Mouse (Mus musculus) heart, embryonic 15.5 days (tissue): ENCODE results near the gene Ephb1. TPM values are rescaled to one million over a fixed set of nuclear protein-coding genes. Genes with fewer than 3 reads are reported as not detected.
A peak's percentile ranks its signal among the peaks of the same experiment; 100 is the strongest.

Source experiments
- ATAC-seq: fragments of 200-750 bp; cut with Nextera tagmentation; replicated peaks from 2 replicates; pipeline ENCODE4 v1.8.0; 2017; ENCODE audit warnings: low read depth, moderate TSS enrichment; ENCODE audit not compliant: insufficient number of reproducible peaks, insufficient read depth, low FRiP score
- H3K27ac ChIP-seq: fragments of 300-500 bp; sonication (generic); 2 replicates; pipeline ENCODE4 v1.5.1; 2015; ENCODE audit warnings: mild to moderate bottlenecking, inconsistent platforms
- H3K27me3 ChIP-seq: fragments of 300-500 bp; sonication (generic); 2 replicates; pipeline ENCODE4 v1.6.1; 2015; ENCODE audit warnings: inconsistent platforms
- H3K36me3 ChIP-seq: fragments of 300-500 bp; sonication (generic); 2 replicates; pipeline ENCODE4 v1.6.1; 2015; ENCODE audit warnings: mild to moderate bottlenecking, inconsistent platforms
- H3K4me1 ChIP-seq: fragments of 300-500 bp; sonication (generic); replicated peaks from 2 replicates; pipeline ENCODE4 v1.6.1; 2015; ENCODE audit warnings: inconsistent platforms
- H3K4me2 ChIP-seq: fragments of 300-500 bp; sonication (generic); 2 replicates; pipeline ENCODE4 v1.6.1; 2015; ENCODE audit warnings: inconsistent platforms, mild to moderate bottlenecking, moderate library complexity
- H3K4me3 ChIP-seq: fragments of 300-500 bp; sonication (generic); 2 replicates; pipeline ENCODE4 v1.5.1; 2015; ENCODE audit warnings: mild to moderate bottlenecking, inconsistent platforms
- H3K9ac ChIP-seq: fragments of 300-500 bp; sonication (generic); 2 replicates; pipeline ENCODE4 v1.6.1; 2015; ENCODE audit warnings: mild to moderate bottlenecking, inconsistent platforms
- H3K9me3 ChIP-seq: fragments of 300-500 bp; sonication (generic); replicated peaks from 2 replicates; pipeline ENCODE4 v1.6.1; 2016; ENCODE audit warnings: inconsistent platforms
- WGBS: fragments of 180-500 bp; shearing (Covaris S2); methylation state at CpG from one replicate; pipeline ENCODE4 v1.1.7; 2015; ENCODE audit warnings: mixed read lengths; 5-methylcytosine and 5-hydroxymethylcytosine counted together
- polyA plus RNA-seq: library from polyadenylated mRNA; unstranded; fragments of >200 nt; fragmentation: Nextera tagmentation; extraction: Ambion mirVana; gene quantifications from 2 replicates; pipeline ENCODE4 v1.2.1, GENCODE M21; 2015

Ephb1 gene
- polyA plus RNA-seq, 1 experiment from 2014 or later: 1.4 TPM

DNA sequence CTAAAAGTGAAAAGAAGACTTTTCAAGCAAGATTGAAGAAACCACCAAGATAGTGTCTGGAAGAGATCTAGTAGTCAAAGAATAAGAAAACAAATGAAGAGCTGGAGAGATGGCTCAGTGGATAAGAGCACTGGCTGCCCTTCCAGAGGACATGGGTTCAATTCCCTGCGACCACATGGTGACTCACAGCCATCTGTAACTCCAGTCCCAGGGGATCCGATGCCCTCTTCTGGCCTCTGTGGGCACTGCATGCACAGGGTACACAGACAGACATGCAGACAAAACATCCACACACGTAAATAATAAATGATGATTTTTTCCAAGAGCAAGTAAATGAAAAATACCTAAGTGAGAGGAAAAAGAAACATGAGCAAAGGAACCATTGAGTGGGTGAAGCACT lies 14.6 kb upstream of the Ephb1 start:
- H3K4me2 ChIP-seq: no peak overlapping the region
- H3K9ac ChIP-seq: no peak overlapping the region
- no peaks in the 10 kb centered on the region for H3K9me3 ChIP-seq
- H3K27ac ChIP-seq: no peak overlapping the region
- no peak for ATAC-seq
- no peaks in the 10 kb centered on the region for H3K36me3 ChIP-seq
- no peaks in the 10 kb centered on the region for H3K4me1 ChIP-seq
- no peaks in the 10 kb centered on the region for H3K27me3 ChIP-seq
- H3K4me3 ChIP-seq: no peak overlapping the region
- 71% methylated on average over 3 of the region's 3 CpGs for WGBS

DNA sequence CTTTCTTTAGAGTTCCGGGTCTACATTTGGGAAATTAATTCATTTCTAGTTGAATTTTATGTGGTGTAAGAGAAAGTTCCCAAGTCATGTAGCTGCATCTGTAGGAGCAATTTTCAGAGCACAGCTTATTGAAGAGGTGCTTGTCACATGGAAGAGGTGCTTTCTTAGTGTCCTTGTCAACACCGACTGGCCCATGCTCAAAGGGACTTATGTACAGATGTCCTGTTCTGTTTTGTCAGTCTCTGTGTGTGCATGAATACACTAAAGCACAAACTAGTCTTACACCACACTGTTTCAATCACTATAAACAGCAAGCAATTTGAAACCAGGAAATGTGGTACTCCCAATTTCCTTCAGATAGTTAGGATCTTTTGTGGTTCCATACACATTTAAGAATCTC lies 13.3 kb upstream of the Ephb1 start:
- Histone ChIP-seq H3K9me3 (no peaks in the 10 kb centered on the region), H3K4me3 (no peak overlapping the region), H3K9ac (no peak overlapping the region), H3K4me2 (no peak overlapping the region), H3K27me3 (no peaks in the 10 kb centered on the region), H3K4me1 (no peaks in the 10 kb centered on the region), H3K36me3 (no peaks in the 10 kb centered on the region), H3K27ac (no peak overlapping the region)
- 91% methylated on average over 2 of the region's 2 CpGs for WGBS
- ATAC-seq: no peak

DNA sequence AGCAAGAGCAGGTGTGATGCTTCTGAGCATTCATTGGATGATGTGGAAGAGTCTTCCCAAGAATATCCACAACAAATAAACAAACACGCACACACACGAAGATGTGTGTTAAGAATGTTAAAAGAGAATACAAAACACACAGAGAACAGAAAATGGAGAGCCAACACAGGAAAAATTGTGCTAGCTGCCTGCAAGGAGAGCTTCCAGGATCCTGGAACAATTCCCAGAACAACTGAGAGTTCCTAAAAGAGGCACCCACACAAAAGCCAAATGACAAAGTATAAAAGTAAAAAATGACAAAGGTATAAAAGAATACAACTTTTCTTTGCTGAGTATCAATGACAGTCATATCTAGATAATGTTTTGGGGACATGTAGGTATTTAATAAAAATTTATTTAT lies 11.0 kb upstream of the Ephb1 start:
- no peak overlapping the region for H3K4me3 ChIP-seq
- peaks cover 2% of the 10 kb centered on the region; the same call in 1 of the 2 replicates for H3K27me3 ChIP-seq
- 81% methylated on average over 2 of the region's 2 CpGs for WGBS
- H3K36me3 ChIP-seq: no peaks in the 10 kb centered on the region
- no peak overlapping the region for H3K27ac ChIP-seq
- H3K9me3 ChIP-seq: no peaks in the 10 kb centered on the region
- no peak overlapping the region for H3K9ac ChIP-seq
- H3K4me2 ChIP-seq: no peak overlapping the region
- ATAC-seq: no peak
- H3K4me1 ChIP-seq: no peaks in the 10 kb centered on the region

DNA sequence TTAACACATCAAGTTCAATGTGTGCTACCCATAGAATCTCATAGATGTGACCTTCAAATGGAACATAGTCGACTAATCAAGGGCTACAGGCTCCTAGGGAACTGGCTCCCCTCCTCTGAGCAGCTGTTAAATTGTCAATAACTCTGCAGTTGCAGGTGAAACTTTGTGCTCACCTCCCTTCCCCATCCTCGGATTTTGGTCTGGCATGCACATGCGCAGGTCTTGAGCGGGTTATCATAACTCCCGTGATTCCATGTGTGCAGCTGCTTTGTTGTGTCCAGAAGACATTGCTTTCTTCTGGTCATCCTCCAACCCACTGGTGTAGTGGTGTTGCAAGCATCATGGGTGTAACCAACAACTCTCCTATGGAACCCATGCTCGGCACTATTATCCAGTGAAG lies 4.8 kb upstream of the Ephb1 start:
- no peak overlapping the region for H3K9ac ChIP-seq
- H3K27me3 ChIP-seq: peaks cover 55% of the 10 kb centered on the region
- no peaks in the 10 kb centered on the region for H3K9me3 ChIP-seq
- ATAC-seq: no peak
- H3K36me3 ChIP-seq: no peaks in the 10 kb centered on the region
- H3K4me2 ChIP-seq: no peak overlapping the region
- no peak overlapping the region for H3K4me3 ChIP-seq
- 85% methylated on average over 6 of the region's 6 CpGs for WGBS
- H3K4me1 ChIP-seq: peaks cover 5% of the 10 kb centered on the region
- no peak overlapping the region for H3K27ac ChIP-seq

- no peak overlapping the region for H3K4me3 ChIP-seq
- H3K27me3 ChIP-seq: peaks cover 61% of the 10 kb centered on the region
- no peaks in the 10 kb centered on the region for H3K36me3 ChIP-seq
- H3K4me1 ChIP-seq: peaks cover 11% of the 10 kb centered on the region
- no peak overlapping the region for H3K27ac ChIP-seq
- no peak overlapping the region for H3K9ac ChIP-seq
- no peak for ATAC-seq
- no peak overlapping the region for H3K4me2 ChIP-seq
- no peaks in the 10 kb centered on the region for H3K9me3 ChIP-seq
- WGBS: 76% methylated on average over 3 of the region's 3 CpGs
These were observed 4.2 kb upstream of the Ephb1 start for GRCm38 (mm10) chr9:102358711-102359110.

DNA sequence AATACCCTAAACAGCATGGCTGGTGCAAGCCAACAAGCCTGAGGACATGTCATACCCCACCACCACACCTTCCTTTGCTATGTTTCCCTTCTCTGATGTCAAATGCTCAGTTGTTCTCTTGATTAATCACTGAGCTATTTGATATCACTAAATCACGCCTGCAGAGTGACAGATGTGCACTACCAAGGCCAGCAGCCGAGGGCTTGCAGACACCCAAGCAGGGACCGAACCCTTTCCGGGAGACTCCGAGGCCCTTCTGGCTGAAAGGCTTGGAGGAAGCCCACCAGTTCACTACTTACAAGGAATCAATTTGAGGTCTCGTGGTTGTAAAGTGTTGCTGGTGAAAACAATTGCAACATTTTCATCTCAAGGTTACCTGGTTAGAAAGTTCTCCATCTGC lies 3.5 kb upstream of the Ephb1 start:
- no peak overlapping the region for H3K4me3 ChIP-seq
- no peak overlapping the region for H3K9ac ChIP-seq
- WGBS: 75% methylated on average over 6 of the region's 6 CpGs
- peaks cover 18% of the 10 kb centered on the region for H3K4me1 ChIP-seq
- H3K9me3 ChIP-seq: no peaks in the 10 kb centered on the region
- H3K36me3 ChIP-seq: no peaks in the 10 kb centered on the region
- peaks cover 68% of the 10 kb centered on the region for H3K27me3 ChIP-seq
- H3K4me2 ChIP-seq: no peak overlapping the region
- no peak overlapping the region for H3K27ac ChIP-seq
- no peak for ATAC-seq

- H3K4me2 ChIP-seq: no peak overlapping the region
- H3K4me3 ChIP-seq: no peak overlapping the region
- no peak overlapping the region for H3K27ac ChIP-seq
- H3K27me3 ChIP-seq: peaks cover 83% of the 10 kb centered on the region
- ATAC-seq: no peak
- H3K36me3 ChIP-seq: no peaks in the 10 kb centered on the region
- 24% methylated on average over 10 of the region's 10 CpGs for WGBS
- H3K9me3 ChIP-seq: no peaks in the 10 kb centered on the region
- peaks cover 22% of the 10 kb centered on the region for H3K4me1 ChIP-seq
- no peak overlapping the region for H3K9ac ChIP-seq
These were observed 2.0 kb upstream of the Ephb1 start for GRCm38 (mm10) chr9:102356516-102356915.

DNA sequence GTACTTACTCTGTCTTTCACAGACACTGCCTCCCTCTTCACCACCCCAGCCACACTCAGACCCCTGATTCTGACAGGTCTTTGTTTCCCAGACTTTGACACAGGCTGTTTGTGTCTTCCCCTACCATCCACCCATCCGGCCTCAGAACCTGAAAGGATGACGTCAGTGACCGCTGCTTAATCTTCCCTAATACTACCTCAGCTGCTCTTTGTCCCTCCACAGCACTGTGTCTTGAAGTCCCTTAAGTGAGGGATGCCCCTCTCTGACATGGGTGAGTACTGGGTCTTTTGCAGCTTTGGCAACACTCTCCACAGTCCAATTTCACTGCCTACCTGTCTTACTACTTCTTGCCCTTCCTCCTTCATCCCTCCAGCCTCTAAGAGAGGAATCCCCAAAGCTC lies 1.2 kb upstream of the Ephb1 start:
- ATAC-seq: no peak
- no peak overlapping the region for H3K27ac ChIP-seq
- no peaks in the 10 kb centered on the region for H3K9me3 ChIP-seq
- peaks cover 91% of the 10 kb centered on the region for H3K27me3 ChIP-seq
- no peak overlapping the region for H3K9ac ChIP-seq
- no peak overlapping the region for H3K4me3 ChIP-seq
- 43% methylated on average over 3 of the region's 3 CpGs for WGBS
- H3K4me1 ChIP-seq: peaks cover 22% of the 10 kb centered on the region
- no peak overlapping the region for H3K4me2 ChIP-seq
- no peaks in the 10 kb centered on the region for H3K36me3 ChIP-seq

- Histone ChIP-seq H3K4me1 (peaks cover 22% of the 10 kb centered on the region), H3K4me2 (peak overlapping the region; percentile 96), H3K4me3 (peak overlapping the region; percentile 58), H3K9me3 (no peaks in the 10 kb centered on the region), H3K27me3 (peaks cover 97% of the 10 kb centered on the region), H3K27ac (no peak overlapping the region), H3K9ac (peak overlapping the region; percentile 46), H3K36me3 (no peaks in the 10 kb centered on the region)
- peak; percentile 51 for ATAC-seq
- under 1% methylated on average over 70 of the region's 70 CpGs for WGBS
These were observed 629 bp downstream of the Ephb1 start for GRCm38 (mm10) chr9:102353636-102354491.

- Histone ChIP-seq H3K4me2 (peak overlapping the region; percentile 96), H3K9me3 (no peaks in the 10 kb centered on the region), H3K4me1 (peaks cover 22% of the 10 kb centered on the region), H3K27me3 (peaks cover 97% of the 10 kb centered on the region), H3K4me3 (peak overlapping the region; percentile 58), H3K9ac (no peak overlapping the region), H3K27ac (no peak overlapping the region), H3K36me3 (no peaks in the 10 kb centered on the region)
- under 1% methylated on average over 38 of the region's 38 CpGs for WGBS
- ATAC-seq: no peak
These were observed 1.3 kb downstream of the Ephb1 start for GRCm38 (mm10) chr9:102353056-102353635.

DNA sequence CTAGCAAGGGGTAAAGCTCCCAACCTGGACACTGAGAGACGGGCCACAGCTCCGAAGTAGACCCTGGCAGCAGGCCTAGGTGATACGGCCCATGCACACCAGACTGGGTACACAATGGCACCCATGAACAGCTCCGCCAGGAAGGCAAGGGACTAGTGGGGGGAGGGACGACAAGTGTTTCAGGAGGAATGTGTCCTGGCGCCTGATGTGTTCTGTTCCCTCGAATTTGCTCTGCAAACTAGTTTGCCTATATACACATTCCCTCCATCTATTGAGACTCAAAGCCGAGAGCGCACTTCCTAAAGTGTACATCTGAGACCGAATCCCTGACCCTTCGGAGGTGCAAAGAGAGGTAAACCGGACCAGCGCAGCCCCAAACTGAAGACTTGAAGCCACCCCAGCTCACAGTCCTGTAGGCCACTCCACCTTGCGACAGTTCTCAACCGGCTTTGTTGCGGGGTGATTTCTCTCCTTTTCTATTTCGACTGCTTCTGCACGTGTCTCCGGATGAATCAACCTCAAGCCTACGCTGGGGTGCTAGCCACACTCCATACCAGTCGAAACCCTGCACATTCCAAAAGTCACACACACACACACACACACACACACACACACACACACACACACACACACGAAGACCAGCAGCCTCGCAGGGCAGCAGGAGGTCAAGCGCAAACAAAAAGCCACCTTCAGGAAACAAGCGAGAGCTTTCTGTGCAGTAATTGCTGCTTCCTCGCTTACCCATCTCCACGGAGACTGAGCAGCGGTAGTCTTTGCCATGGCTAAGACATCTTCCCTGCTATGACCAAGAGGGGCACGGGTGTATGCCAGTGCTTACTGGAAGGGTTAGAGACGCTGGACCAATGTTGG lies 2.1 kb downstream of the Ephb1 start:
- 5% methylated on average over 30 of the region's 30 CpGs for WGBS
- Histone ChIP-seq H3K9me3 (no peaks in the 10 kb centered on the region), H3K9ac (no peak overlapping the region), H3K4me1 (peaks cover 22% of the 10 kb centered on the region), H3K36me3 (no peaks in the 10 kb centered on the region), H3K4me3 (peak overlapping the region; percentile 58), H3K4me2 (peak overlapping the region; percentile 96), H3K27me3 (peaks cover 97% of the 10 kb centered on the region), H3K27ac (no peak overlapping the region)
- ATAC-seq: no peak
